Mouse (Mus musculus) lung, adult 2 months (tissue): ENCODE measurements around the gene Aqr.

Source experiments
- CTCF ChIP-seq: fragments of 200-500 bp; IDR thresholded peaks from 2 replicates; pipeline ENCODE4 v1.5.1; 2011; ENCODE audit warnings: mild to moderate bottlenecking, low read length, control low read depth; ENCODE audit not compliant: insufficient read depth
- POLR2A ChIP-seq: fragments of 200-500 bp; IDR thresholded peaks from 2 replicates; pipeline ENCODE4 v1.6.1; 2011; ENCODE audit warnings: low read depth, mild to moderate bottlenecking, control low read depth, low read length, borderline replicate concordance; ENCODE audit errors: extremely low read depth

- no peak for TF ChIP-seq CTCF
- no peak for TF ChIP-seq POLR2A
These were observed 19.0 kb downstream of the Aqr start for GRCm38 (mm10) chr2:114167837-114168236.
